In genomic region chr9:61239328-61239727, GRCm38 (mm10) we compare ENCODE assay signal across 19 mouse cellular contexts.
DNase-seq lines count a peak whose midpoint lies in the region; ATAC-seq and TF ChIP-seq lines count a peak whose summit lies in the region.
"Had no signal": no experiment of that assay in that cellular context is flagged by ENCODE, and none has a peak within 500 bp of the region (broad histone marks: within the 10 kb centered on the region; RNA-seq: fewer than 3 reads in every experiment).

No protein-coding gene starts in this region.

- WGBS in hindbrain, embryonic 11.5 days, result 50% methylated on average over 4 of the region's 4 CpGs
- 32% methylated on average over 4 of the region's 4 CpGs for WGBS in hindbrain, embryonic 14.5 days
- WGBS in midbrain, embryonic 14.5 days, result 16% methylated on average over 4 of the region's 4 CpGs

- ATAC-seq in hindbrain, embryonic 11.5 days (ENCODE audit: low FRiP score), result no peak
- no peak for ATAC-seq in hindbrain, embryonic 14.5 days (ENCODE audit: low FRiP score)
- no peak for ATAC-seq in midbrain, embryonic 14.5 days (ENCODE audit: low FRiP score, low TSS enrichment)
- ATAC-seq: forebrain, embryonic 14.5 days; hindbrain, postnatal 0 days had no signal

- no peak overlapping the region for H3K4me2 ChIP-seq in hindbrain, embryonic 11.5 days (replicated peaks; ENCODE audit: low read depth, low read length)
- H3K4me2 ChIP-seq in hindbrain, embryonic 14.5 days (replicated peaks), result no peak overlapping the region
- H3K4me2 ChIP-seq in midbrain, embryonic 14.5 days (ENCODE audit: low read length), result no peak overlapping the region
- H3K4me2 ChIP-seq: heart, embryonic 11.5 days; heart, embryonic 15.5 days had no signal

- TF ChIP-seq POLR2A in testis, adult 2 months (IDR thresholded peaks at IDR 0.05; ENCODE audit: control insufficient read depth, low read depth, low read length), result 0 out of 2 replicates have a peak, but pooled peaks have one; percentile 15

- peaks cover 21% of the 10 kb centered on the region for H3K4me1 ChIP-seq in hindbrain, embryonic 11.5 days (replicated peaks; ENCODE audit: control insufficient read depth, insufficient read depth, low read length)
- H3K4me1 ChIP-seq in hindbrain, embryonic 14.5 days (replicated peaks; ENCODE audit: control insufficient read depth, insufficient read depth, low read length), result peaks cover 42% of the 10 kb centered on the region
- H3K4me1 ChIP-seq in testis, adult 2 months (ENCODE audit: control insufficient read depth, insufficient read depth, low read length), result no peaks in the 10 kb centered on the region
- H3K4me1 ChIP-seq in midbrain, embryonic 14.5 days (ENCODE audit: control insufficient read depth, insufficient read depth, low read length), result peaks cover 67% of the 10 kb centered on the region

- DNase-seq in hindbrain, embryonic 11.5 days (ENCODE audit: low spot score), result no peak
- no peak for DNase-seq in hindbrain, embryonic 14.5 days (ENCODE audit: low spot score)
- DNase-seq in testis, postnatal 14 days (ENCODE audit: low spot score), result no peak
- peak; percentile 58 for DNase-seq in midbrain, embryonic 14.5 days
- DNase-seq in retina, postnatal 1 day, result peak; percentile 57
- no peak for DNase-seq in T-cell, adult 2 months (ENCODE audit: low spot score)
- DNase-seq in kidney, adult 11 months, result no peak
- DNase-seq: adrenal gland, adult 8-10 months; adrenal gland, postnatal 36 days; cerebellum, postnatal 10 days; gastrocnemius, postnatal 36 days; heart, adult 18-20 months; heart, postnatal 14 days had no signal

- H3K27me3 ChIP-seq in hindbrain, embryonic 11.5 days (ENCODE audit: control insufficient read depth, insufficient read depth, low read length), result no peaks in the 10 kb centered on the region; the same call in 1 of the 2 replicates
- peaks cover 6% of the 10 kb centered on the region; the same call in 1 of the 2 replicates for H3K27me3 ChIP-seq in hindbrain, embryonic 14.5 days (ENCODE audit: control insufficient read depth, insufficient read depth, low read length)
- H3K27me3 ChIP-seq in testis, adult 2 months (ENCODE audit: control insufficient read depth, insufficient read depth, low read length), result no peaks in the 10 kb centered on the region
- no peaks in the 10 kb centered on the region; the same call in 1 of the 2 replicates for H3K27me3 ChIP-seq in midbrain, embryonic 14.5 days (ENCODE audit: control insufficient read depth, insufficient read depth, low read length)

- 0 out of 2 replicates have a peak overlapping the region, but pooled peaks have one; percentile 3 for H3K27ac ChIP-seq in hindbrain, embryonic 11.5 days (ENCODE audit: low read depth, low read length)
- H3K27ac ChIP-seq in hindbrain, embryonic 14.5 days, result no peak overlapping the region
- H3K27ac ChIP-seq in testis, adult 2 months (ENCODE audit: control insufficient read depth, insufficient read depth, low read depth, low read length), result no peak overlapping the region
- peak overlapping the region; percentile 15 for H3K27ac ChIP-seq in midbrain, embryonic 14.5 days (replicated peaks; ENCODE audit: low read depth, low read length)
- H3K27ac ChIP-seq: embryonic facial prominence, embryonic 10.5 days; heart, embryonic 15.5 days; hindbrain, postnatal 0 days had no signal

- H3K9me3 ChIP-seq in hindbrain, embryonic 11.5 days (ENCODE audit: control insufficient read depth, low read length), result no peaks in the 10 kb centered on the region
- no peaks in the 10 kb centered on the region for H3K9me3 ChIP-seq in hindbrain, embryonic 14.5 days (ENCODE audit: control insufficient read depth, low read length)
- H3K9me3 ChIP-seq in midbrain, embryonic 14.5 days (ENCODE audit: control insufficient read depth, low read length), result no peaks in the 10 kb centered on the region
- H3K9me3 ChIP-seq: embryonic facial prominence, embryonic 10.5 days; heart, embryonic 15.5 days had no signal

- no peak overlapping the region for H3K4me3 ChIP-seq in hindbrain, embryonic 11.5 days (ENCODE audit: low read depth, low read length)
- no peak overlapping the region for H3K4me3 ChIP-seq in hindbrain, embryonic 14.5 days (replicated peaks; ENCODE audit: low read length)
- no peak overlapping the region for H3K4me3 ChIP-seq in testis, adult 2 months (ENCODE audit: control insufficient read depth, low read depth, low read length)
- no peak overlapping the region for H3K4me3 ChIP-seq in midbrain, embryonic 14.5 days (replicated peaks; ENCODE audit: low read depth, low read length)
- H3K4me3 ChIP-seq: embryonic facial prominence, embryonic 10.5 days; heart, embryonic 15.5 days had no signal

- TF ChIP-seq CTCF in testis, adult 2 months (IDR thresholded peaks at IDR 0.05; ENCODE audit: control insufficient read depth, insufficient read depth, insufficient replicate concordance, low read depth, low read length), result no peak

- H3K9ac ChIP-seq in hindbrain, embryonic 11.5 days (ENCODE audit: low read depth, low read length), result no peak overlapping the region; the same call in 1 of the 2 replicates
- H3K9ac ChIP-seq in hindbrain, embryonic 14.5 days, result no peak overlapping the region
- no peak overlapping the region for H3K9ac ChIP-seq in midbrain, embryonic 14.5 days (replicated peaks; ENCODE audit: low read length)
- H3K9ac ChIP-seq: heart, embryonic 15.5 days had no signal

- no peaks in the 10 kb centered on the region for H3K36me3 ChIP-seq in hindbrain, embryonic 11.5 days (ENCODE audit: control insufficient read depth, insufficient read depth, low read length)
- H3K36me3 ChIP-seq in hindbrain, embryonic 14.5 days (replicated peaks; ENCODE audit: control insufficient read depth, insufficient read depth), result no peaks in the 10 kb centered on the region
- H3K36me3 ChIP-seq in testis, adult 2 months (ENCODE audit: control insufficient read depth, insufficient read depth, low read length), result no peaks in the 10 kb centered on the region
- no peaks in the 10 kb centered on the region for H3K36me3 ChIP-seq in midbrain, embryonic 14.5 days (ENCODE audit: control insufficient read depth, insufficient read depth, low read length)
- H3K36me3 ChIP-seq: embryonic facial prominence, embryonic 10.5 days; heart, embryonic 15.5 days had no signal

Comparison
In these comparisons a context has a peak if more than half of its experiments do, and no peak if none do; other contexts are left out.
1. H3K27ac ChIP-seq: peak in hindbrain, embryonic 11.5 days (single experiment) and midbrain, embryonic 14.5 days (single experiment); none in hindbrain, embryonic 14.5 days (single experiment) and testis, adult 2 months (single experiment).
2. DNase-seq: peak in midbrain, embryonic 14.5 days (single experiment) and retina, postnatal 1 day (single experiment); none in hindbrain, embryonic 11.5 days (single experiment), hindbrain, embryonic 14.5 days (single experiment), testis, postnatal 14 days (single experiment), T-cell, adult 2 months (single experiment) and kidney, adult 11 months (single experiment).